Mouse (Mus musculus): Measurements from ENCODE around the gene Olfr1105.

DNA sequence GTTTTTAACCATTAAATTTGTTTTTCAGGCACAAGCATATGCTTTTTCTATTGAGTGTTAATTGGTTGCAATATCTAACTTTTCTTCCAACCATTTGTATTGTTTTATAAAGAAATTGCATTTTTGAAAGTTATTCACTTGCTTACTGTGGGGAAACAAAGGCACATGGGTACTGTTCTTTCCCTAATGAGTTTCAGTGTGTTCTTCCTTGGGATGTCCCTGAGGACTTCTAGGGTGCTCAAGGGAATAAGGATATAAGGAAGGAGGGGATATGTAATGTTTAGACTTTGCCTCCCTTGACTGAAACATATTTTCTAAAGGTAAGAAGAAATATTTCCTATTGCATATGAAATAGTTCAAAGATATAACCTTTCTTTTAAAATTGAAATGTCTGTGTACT is 38.2 kb downstream of the Olfr1105 start, which contains the start of gene Olfr1102:
- TF ChIP-seq CTCF (IDR thresholded peaks at IDR 0.05; ENCODE audit: control insufficient read depth, insufficient read depth, low read length) (no peak), POLR2A (IDR thresholded peaks at IDR 0.05; ENCODE audit: borderline replicate concordance, control insufficient read depth, low read depth, low read length) (no peak)
